In the genomic region with DNA sequence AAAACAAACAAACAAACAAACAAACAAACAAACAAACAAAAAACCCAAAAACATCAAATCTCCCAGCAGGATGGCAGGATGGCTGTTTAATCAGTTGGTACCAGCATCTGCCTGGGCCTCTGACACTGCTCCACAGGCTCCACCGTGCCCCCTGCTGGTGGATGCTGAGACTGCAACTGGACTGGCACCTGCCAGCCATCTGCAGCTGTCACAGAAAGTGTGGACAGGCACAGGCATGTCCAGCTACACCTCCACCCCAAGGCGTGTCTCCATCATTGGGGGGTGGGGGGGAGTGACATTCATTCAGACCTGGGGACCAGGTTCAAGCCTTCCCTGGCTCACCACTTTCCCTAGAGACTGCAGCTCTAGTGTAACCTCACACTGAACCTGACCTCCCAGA, we compare ENCODE assay signal across 9 mouse cellular contexts. TPM values are rescaled to one million over a fixed set of nuclear protein-coding genes. Genes with fewer than 3 reads are reported as not detected.
DNase-seq lines count a peak whose midpoint lies in the region; ATAC-seq lines count a peak whose summit lies in the region.
"Had no signal": no experiment of that assay in that cellular context is flagged by ENCODE, and none has a peak within 500 bp of the region (broad histone marks: within the 10 kb centered on the region; RNA-seq: fewer than 3 reads in every experiment).

No protein-coding gene starts in this region.

- no peak overlapping the region for H3K4me2 ChIP-seq in liver, embryonic 13.5 days

- peak; percentile 41; the same call in 1 of the 2 replicates for ATAC-seq in liver, embryonic 13.5 days (ENCODE audit: low read depth)

- no peak overlapping the region for H3K27ac ChIP-seq in liver, embryonic 13.5 days

- WGBS in liver, embryonic 13.5 days (ENCODE audit: insufficient replicate concordance), result 0% methylated on average over 2 of the region's 2 CpGs

- DNase-seq in 3T3-L1 (ENCODE audit: low read depth, low spot score), result peak; percentile 88
- DNase-seq in T-cell, adult 2 months (ENCODE audit: low spot score), result peak; percentile 75
- DNase-seq in cerebellum, postnatal 4 days (ENCODE audit: low spot score in 2 of 2), result peak; percentile 85 to 86
- DNase-seq in gastrocnemius, postnatal 10 days, result peak; percentile 94
- DNase-seq in kidney, postnatal 25 days, result peak; percentile 84 to 91
- DNase-seq in liver, embryonic 13.5 days, result peak; percentile 79
- peak; percentile 33 for DNase-seq in ovary, adult 18-20 months (ENCODE audit: low spot score)
- peak; percentile 70 for DNase-seq in thymus, postnatal 0 days (ENCODE audit: low spot score)

- no peak overlapping the region for H3K9ac ChIP-seq in liver, embryonic 13.5 days

- peaks cover 36% of the 10 kb centered on the region for H3K4me1 ChIP-seq in liver, embryonic 13.5 days (replicated peaks)

- no peaks in the 10 kb centered on the region for H3K9me3 ChIP-seq in liver, embryonic 13.5 days (replicated peaks)

- 0 out of 2 replicates have a peak, but pooled peaks cover 7% of the 10 kb centered on the region for H3K27me3 ChIP-seq in liver, embryonic 13.5 days

- H3K4me3 ChIP-seq in liver, embryonic 13.5 days (replicated peaks), result no peak overlapping the region
- H3K4me3 ChIP-seq: erythroblast, embryonic 14.5 days had no signal

- H3K36me3 ChIP-seq in liver, embryonic 13.5 days, result no peaks in the 10 kb centered on the region

RNA-seq across cellular contexts. Expression of a gene that starts 37.2 kb away (rescaled TPM):
- total RNA-seq in gastrocnemius, postnatal 10 days (2021), result 1 to 10 TPM; 2.6 to 3.0 TPM
- polyA plus RNA-seq in liver, embryonic 13.5 days (2015; fragmentation: Nextera tagmentation; extraction: Ambion mirVana), result 0.15 and 0.25 TPM in 2 replicates
- polyA plus RNA-seq in thymus, postnatal 0 days (2015; fragmentation: Nextera tagmentation; extraction: Ambion mirVana), result 0.29 and 0.69 TPM in 2 replicates
- polyA plus RNA-seq: erythroblast, embryonic 14.5 days had no signal

RNA-seq across cellular contexts. Expression of a gene that starts 37.5 kb away (rescaled TPM):
- total RNA-seq in gastrocnemius, postnatal 10 days (2021), result 10 to 100 TPM; 14.5 to 16.7 TPM
- 43.9 and 44.1 TPM in 2 replicates for polyA plus RNA-seq in liver, embryonic 13.5 days (2015; fragmentation: Nextera tagmentation; extraction: Ambion mirVana)
- polyA plus RNA-seq in thymus, postnatal 0 days (2015; fragmentation: Nextera tagmentation; extraction: Ambion mirVana), result 56.9 and 59.8 TPM in 2 replicates

Comparison
In these comparisons a context has a peak if more than half of its experiments do, and no peak if none do; other contexts are left out.
1. DNase-seq: peak in every context shown above with its lines; median percentile 94 in gastrocnemius, postnatal 10 days; 88 in 3T3-L1; 88 in kidney, postnatal 25 days; 86 in cerebellum, postnatal 4 days; 79 in liver, embryonic 13.5 days; 75 in T-cell, adult 2 months; 70 in thymus, postnatal 0 days; 33 in ovary, adult 18-20 months.